ENCODE assay signal across 23 mouse cellular contexts in the genomic region with DNA sequence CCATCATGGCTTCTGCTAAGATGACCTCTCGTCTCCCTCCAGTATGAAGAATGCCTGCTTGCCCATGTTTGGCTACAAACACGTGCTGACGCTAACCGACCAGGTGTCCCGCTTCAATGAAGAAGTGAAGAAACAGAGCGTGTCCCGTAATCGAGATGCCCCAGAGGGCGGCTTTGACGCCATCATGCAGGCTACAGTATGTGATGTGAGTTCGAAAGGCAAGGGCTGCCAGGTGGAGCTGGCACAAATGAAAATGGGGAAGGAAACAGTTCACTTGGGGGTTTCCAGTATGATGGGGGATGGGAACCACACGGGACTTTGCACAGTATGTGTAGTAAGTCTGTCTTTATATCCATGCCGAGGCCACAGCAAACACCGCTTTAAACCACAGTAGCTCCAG. TPM values are rescaled to one million over a fixed set of nuclear protein-coding genes. Genes with fewer than 3 reads are reported as not detected.
DNase-seq lines count a peak whose midpoint lies in the region; ATAC-seq and TF ChIP-seq lines count a peak whose summit lies in the region.
"Had no signal": no experiment of that assay in that cellular context is flagged by ENCODE, and none has a peak within 500 bp of the region (broad histone marks: within the 10 kb centered on the region; RNA-seq: fewer than 3 reads in every experiment).

No protein-coding gene starts in this region.

- H3K9me3 ChIP-seq in stomach, postnatal 0 days (ENCODE audit: control insufficient read depth, low read length) = no peaks in the 10 kb centered on the region
- H3K9me3 ChIP-seq: intestine, embryonic 15.5 days; kidney, embryonic 15.5 days; liver, embryonic 12.5 days; lung, embryonic 15.5 days; midbrain, embryonic 10.5 days; neural tube, embryonic 13.5 days had no signal

- no peak overlapping the region for H3K4me3 ChIP-seq in stomach, postnatal 0 days (ENCODE audit: low read depth, low read length)
- H3K4me3 ChIP-seq: intestine, embryonic 15.5 days; kidney, embryonic 15.5 days; liver, embryonic 12.5 days; lung, embryonic 15.5 days; midbrain, embryonic 10.5 days; neural tube, embryonic 13.5 days had no signal

- no peaks in the 10 kb centered on the region for H3K27me3 ChIP-seq in stomach, postnatal 0 days (ENCODE audit: control insufficient read depth, insufficient read depth, low read length)
- H3K27me3 ChIP-seq: intestine, embryonic 15.5 days; kidney, embryonic 15.5 days; liver, embryonic 12.5 days; lung, embryonic 15.5 days; neural tube, embryonic 13.5 days had no signal

- H3K9ac ChIP-seq in stomach, postnatal 0 days (ENCODE audit: low read length) = no peak overlapping the region
- H3K9ac ChIP-seq: intestine, embryonic 15.5 days; kidney, embryonic 15.5 days; liver, embryonic 12.5 days; lung, embryonic 15.5 days; neural tube, embryonic 13.5 days had no signal

- H3K27ac ChIP-seq in stomach, postnatal 0 days (replicated peaks) = no peak overlapping the region
- H3K27ac ChIP-seq: intestine, embryonic 15.5 days; kidney, embryonic 15.5 days; liver, embryonic 12.5 days; lung, embryonic 15.5 days; midbrain, embryonic 10.5 days; neural tube, embryonic 13.5 days had no signal

- peak; percentile 47 for DNase-seq in lung, postnatal 36 days
- no peak for DNase-seq in lung, postnatal 4 days
- peak; percentile 56 for DNase-seq in spleen, adult 12 weeks (ENCODE audit: low spot score)
- no peak for DNase-seq in stomach, postnatal 0 days (ENCODE audit: low spot score)
- no peak for DNase-seq in ovary, adult 18-20 months (ENCODE audit: low spot score)
- DNase-seq: adrenal gland, adult 2 months; cerebellum, postnatal 10 days; embryo, embryonic 11 days; layer of hippocampus, postnatal 36 days; left cerebral cortex, postnatal 4 days; right cerebral cortex, postnatal 25 days; thymus, postnatal 4 days had no signal

- peak; percentile 80 to 85 for ATAC-seq in hematopoietic stem cell, adult 5-6 weeks (replicated peaks in 1 of 2; ENCODE audit: insufficient read depth in 1 of 2, low FRiP score in 2 of 2, low TSS enrichment in 1 of 2, low read depth in 1 of 2, poor library complexity in 2 of 2, severe bottlenecking in 2 of 2)
- ATAC-seq in frontal cortex, adult (ENCODE audit: low TSS enrichment) = no peak
- no peak for ATAC-seq in stomach, postnatal 0 days (ENCODE audit: low FRiP score, low TSS enrichment)
- ATAC-seq: intestine, embryonic 15.5 days; liver, embryonic 12.5 days had no signal

- H3K36me3 ChIP-seq in stomach, postnatal 0 days (ENCODE audit: control insufficient read depth, insufficient read depth, low read length) = peaks cover 2% of the 10 kb centered on the region
- H3K36me3 ChIP-seq: intestine, embryonic 15.5 days; kidney, embryonic 15.5 days; liver, embryonic 12.5 days; lung, embryonic 15.5 days; midbrain, embryonic 10.5 days; neural tube, embryonic 13.5 days had no signal

- no peaks in the 10 kb centered on the region for H3K4me1 ChIP-seq in stomach, postnatal 0 days (replicated peaks; ENCODE audit: control insufficient read depth, insufficient read depth)
- H3K4me1 ChIP-seq: intestine, embryonic 15.5 days; liver, embryonic 12.5 days; lung, embryonic 15.5 days; neural tube, embryonic 13.5 days had no signal

- TF ChIP-seq EP300 in stomach, postnatal 0 days (optimal IDR thresholded peaks at IDR 0.05) = no peak

- H3K4me2 ChIP-seq in stomach, postnatal 0 days (replicated peaks; ENCODE audit: low read depth) = no peak overlapping the region
- H3K4me2 ChIP-seq: intestine, embryonic 15.5 days; kidney, embryonic 15.5 days; liver, embryonic 12.5 days; lung, embryonic 15.5 days; neural tube, embryonic 13.5 days had no signal

- no peak for TF ChIP-seq CTCF in stomach, postnatal 0 days (IDR thresholded peaks at IDR 0.05; ENCODE audit: low read depth)

- WGBS in stomach, postnatal 0 days = 86% methylated on average over 14 of the region's 14 CpGs

RNA-seq across cellular contexts. Expression of gene Itgb3, which starts 29.2 kb away (rescaled TPM):
- total RNA-seq in hematopoietic stem cell, adult 5-6 weeks (2017) = 6.5 and 9.6 TPM in 2 replicates
- 4.7 and 5.1 TPM in 2 replicates for polyA plus RNA-seq in stomach, postnatal 0 days (2015; fragmentation: Nextera tagmentation; extraction: Ambion mirVana)

RNA-seq across cellular contexts. Expression of gene Gm11639, which starts 48.5 kb away (rescaled TPM):
- total RNA-seq in hematopoietic stem cell, adult 5-6 weeks (2017) = 0.06 TPM in 1 of 2 replicates, not detected in the other
- 0.01 TPM in 2 replicates for polyA plus RNA-seq in stomach, postnatal 0 days (2015; fragmentation: Nextera tagmentation; extraction: Ambion mirVana)
- polyA plus RNA-seq: adrenal gland, adult 2 months; forebrain, embryonic 11.5 days; heart, embryonic 14.5 days; hindbrain, embryonic 11.5 days; intestine, embryonic 15.5 days; lung, embryonic 15.5 days; midbrain, embryonic 10.5 days; neural tube, embryonic 13.5 days had no signal

Comparison
In these comparisons a context has a peak if more than half of its experiments do, and no peak if none do; other contexts are left out.
1. DNase-seq: peak in lung, postnatal 36 days (single experiment) and spleen, adult 12 weeks (single experiment); none in lung, postnatal 4 days (0 of 2), stomach, postnatal 0 days (single experiment) and ovary, adult 18-20 months (single experiment).
2. ATAC-seq: peak in hematopoietic stem cell, adult 5-6 weeks (2 of 2); none in frontal cortex, adult (single experiment) and stomach, postnatal 0 days (single experiment).